Mouse (Mus musculus): ENCODE measurements around the gene Ubr4. TPM values are rescaled to one million over a fixed set of nuclear protein-coding genes. Genes with fewer than 3 reads are reported as not detected.

Ubr4 gene
- polyA plus RNA-seq, 1 experiment from 2014 or later = 59.4 TPM

DNA sequence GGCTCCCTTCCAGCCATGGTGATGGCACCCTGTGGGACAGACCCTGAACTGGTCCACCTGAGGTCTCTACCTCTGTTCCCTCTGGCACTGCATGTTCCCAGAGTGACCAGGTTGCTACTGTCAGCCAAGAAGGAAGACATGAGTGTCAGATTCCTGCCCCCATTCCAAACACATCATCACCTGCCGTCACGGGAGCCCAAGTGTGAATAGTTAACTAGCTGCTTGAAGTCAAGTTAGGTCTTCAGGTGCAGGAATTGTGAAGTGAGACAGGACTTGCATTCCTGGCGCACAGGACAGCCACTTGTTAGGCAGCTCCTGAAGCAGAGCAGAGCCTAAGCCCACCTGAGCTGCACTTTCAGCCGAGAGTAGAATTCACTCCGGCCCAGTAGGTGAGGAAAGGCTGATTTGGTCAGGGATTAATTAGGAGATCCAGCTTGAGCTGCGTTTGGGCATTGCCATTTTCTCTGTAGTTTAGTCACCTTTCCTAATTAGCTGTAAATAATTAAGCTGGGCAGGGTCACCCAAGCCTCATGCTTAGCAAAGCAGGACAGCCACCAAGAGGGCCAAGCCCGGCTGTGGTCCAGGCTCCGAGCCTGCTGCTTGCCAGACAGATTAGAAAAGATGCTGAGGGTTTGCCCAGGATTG lies 131.2 kb downstream of the Ubr4 start:
- Histone ChIP-seq H3K4me2 (ENCODE audit: low read depth, low read length) (no peak overlapping the region), H3K9me3 (ENCODE audit: control insufficient read depth, low read length) (no peaks in the 10 kb centered on the region), H3K4me1 (replicated peaks; ENCODE audit: control insufficient read depth, insufficient read depth, low read length) (no peaks in the 10 kb centered on the region), H3K27ac (ENCODE audit: low read length) (no peak overlapping the region), H3K9ac (ENCODE audit: low read length) (no peak overlapping the region), H3K4me3 (ENCODE audit: low read length) (no peak overlapping the region), H3K36me3 (ENCODE audit: control insufficient read depth, insufficient read depth, low read length) (peaks cover 72% of the 10 kb centered on the region), H3K27me3 (ENCODE audit: control insufficient read depth, insufficient read depth, low read depth, low read length) (no peaks in the 10 kb centered on the region)
- ATAC-seq (ENCODE audit: low read depth) = no peak
- WGBS = 80% methylated on average over 8 of the region's 8 CpGs

DNA sequence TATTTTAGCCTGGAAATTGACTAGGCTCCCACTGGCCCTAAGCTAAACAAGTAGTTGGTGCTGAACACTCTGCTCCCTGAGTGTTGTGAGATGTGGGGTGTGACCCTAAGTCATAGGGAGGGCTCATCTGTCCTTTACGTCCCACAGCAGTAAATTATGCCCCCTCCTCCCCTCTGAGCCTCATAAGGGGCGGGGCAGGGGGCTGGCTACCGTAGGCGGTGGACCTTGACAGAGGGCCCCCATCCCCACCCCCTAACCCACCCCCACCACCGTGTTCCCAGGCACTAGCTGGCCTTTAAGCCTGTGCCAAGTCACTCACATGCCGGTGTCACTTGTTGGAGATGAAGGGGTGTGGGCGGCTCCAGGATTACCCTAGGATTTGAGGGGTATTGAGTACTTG lies 132.1 kb downstream of the Ubr4 start:
- WGBS = 77% methylated on average over 7 of the region's 7 CpGs
- no peak overlapping the region for H3K27ac ChIP-seq (ENCODE audit: low read length)

DNA sequence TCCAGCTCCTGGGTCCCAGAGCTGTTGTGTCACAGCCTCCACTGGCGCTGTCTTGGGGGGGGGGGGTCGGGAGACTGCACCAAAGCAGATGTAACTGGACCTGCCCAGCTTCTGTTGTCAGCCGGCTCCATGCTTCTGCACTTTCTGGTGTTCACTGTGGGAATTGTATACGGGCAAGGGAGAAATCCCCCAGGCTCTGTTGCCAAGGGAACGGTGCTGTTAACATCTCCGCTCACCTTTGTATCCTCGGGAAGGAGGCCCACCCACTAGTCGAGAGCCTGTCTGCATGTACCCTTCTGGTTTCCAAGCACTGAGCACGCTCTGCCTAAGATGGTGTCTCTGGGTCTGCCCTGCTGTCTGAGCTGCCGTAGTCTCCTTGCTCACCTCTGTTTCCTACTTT lies 134.7 kb downstream of the Ubr4 start:
- Histone ChIP-seq H3K27me3 (ENCODE audit: control insufficient read depth, insufficient read depth, low read depth, low read length) (no peaks in the 10 kb centered on the region), H3K4me1 (replicated peaks; ENCODE audit: control insufficient read depth, insufficient read depth, low read length) (no peaks in the 10 kb centered on the region), H3K4me3 (ENCODE audit: low read length) (no peak overlapping the region), H3K4me2 (ENCODE audit: low read depth, low read length) (no peak overlapping the region), H3K9ac (ENCODE audit: low read length) (no peak overlapping the region), H3K27ac (ENCODE audit: low read length) (no peak overlapping the region), H3K36me3 (ENCODE audit: control insufficient read depth, insufficient read depth, low read length) (peaks cover 58% of the 10 kb centered on the region), H3K9me3 (ENCODE audit: control insufficient read depth, low read length) (no peaks in the 10 kb centered on the region)
- ATAC-seq (ENCODE audit: low read depth) = no peak
- WGBS = 57% methylated on average over 10 of the region's 10 CpGs

More for the DNA sequence above, 132.1 kb downstream of the Ubr4 start:
- ATAC-seq (ENCODE audit: low read depth) = no peak
- no peak overlapping the region for H3K9ac ChIP-seq (ENCODE audit: low read length)
- H3K9me3 ChIP-seq (ENCODE audit: control insufficient read depth, low read length) = no peaks in the 10 kb centered on the region
- no peak overlapping the region for H3K4me3 ChIP-seq (ENCODE audit: low read length)
- peaks cover 65% of the 10 kb centered on the region for H3K36me3 ChIP-seq (ENCODE audit: control insufficient read depth, insufficient read depth, low read length)
- no peaks in the 10 kb centered on the region for H3K4me1 ChIP-seq (replicated peaks; ENCODE audit: control insufficient read depth, insufficient read depth, low read length)
- no peak overlapping the region for H3K4me2 ChIP-seq (ENCODE audit: low read depth, low read length)
- H3K27me3 ChIP-seq (ENCODE audit: control insufficient read depth, insufficient read depth, low read depth, low read length) = no peaks in the 10 kb centered on the region

DNA sequence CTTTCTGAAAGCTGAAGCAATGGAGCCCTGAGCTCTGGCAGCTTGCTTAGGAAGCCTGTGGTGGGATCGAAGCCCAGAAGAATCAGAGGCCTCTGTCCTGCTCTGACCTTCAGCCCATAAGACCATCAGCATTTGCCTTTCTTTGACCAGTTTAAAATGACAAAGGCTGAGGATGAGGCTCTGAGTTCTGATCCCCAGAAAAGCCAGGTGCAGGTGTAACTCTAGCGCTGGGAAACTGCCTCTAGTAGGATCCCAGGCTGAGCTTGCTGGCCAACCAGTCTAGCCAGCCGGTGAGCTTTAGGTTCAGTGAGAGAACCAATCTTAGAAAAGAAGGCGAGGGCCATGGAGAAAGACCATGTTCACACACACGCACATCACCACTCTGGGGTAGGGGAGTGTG lies 135.9 kb downstream of the Ubr4 start:
- H3K9ac ChIP-seq (ENCODE audit: low read length) = no peak overlapping the region
- H3K27ac ChIP-seq (ENCODE audit: low read length) = no peak overlapping the region
- H3K4me2 ChIP-seq (ENCODE audit: low read depth, low read length) = no peak overlapping the region
- ATAC-seq (ENCODE audit: low read depth) = no peak
- WGBS = 92% methylated on average over 5 of the region's 5 CpGs
- H3K36me3 ChIP-seq (ENCODE audit: control insufficient read depth, insufficient read depth, low read length) = peaks cover 47% of the 10 kb centered on the region
- H3K27me3 ChIP-seq (ENCODE audit: control insufficient read depth, insufficient read depth, low read depth, low read length) = no peaks in the 10 kb centered on the region
- H3K4me1 ChIP-seq (replicated peaks; ENCODE audit: control insufficient read depth, insufficient read depth, low read length) = no peaks in the 10 kb centered on the region
- no peak overlapping the region for H3K4me3 ChIP-seq (ENCODE audit: low read length)
- no peaks in the 10 kb centered on the region for H3K9me3 ChIP-seq (ENCODE audit: control insufficient read depth, low read length)

DNA sequence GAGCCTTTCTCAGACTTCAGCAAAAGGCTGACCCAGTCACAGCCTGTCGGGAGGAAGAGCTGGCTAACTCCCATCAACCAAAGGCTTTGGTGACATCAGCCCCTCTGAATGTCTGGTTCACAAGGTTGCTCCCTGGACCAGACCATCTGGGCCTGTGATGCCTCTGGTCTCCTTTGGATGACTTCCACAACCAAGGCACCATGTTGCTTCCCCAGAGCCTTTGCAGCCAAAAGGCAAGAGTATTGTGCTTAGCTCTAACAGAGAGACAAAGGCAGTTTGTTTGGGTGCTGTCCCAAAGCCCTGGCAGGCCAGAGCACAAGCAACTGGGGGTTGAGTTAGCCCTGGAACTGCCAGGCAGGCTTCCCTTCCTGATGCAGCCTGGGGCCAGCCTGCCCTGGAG lies 137.5 kb downstream of the Ubr4 start:
- Histone ChIP-seq H3K9me3 (ENCODE audit: control insufficient read depth, low read length) (no peaks in the 10 kb centered on the region), H3K4me1 (replicated peaks; ENCODE audit: control insufficient read depth, insufficient read depth, low read length) (no peaks in the 10 kb centered on the region), H3K36me3 (ENCODE audit: control insufficient read depth, insufficient read depth, low read length) (peaks cover 33% of the 10 kb centered on the region), H3K27ac (ENCODE audit: low read length) (no peak overlapping the region), H3K4me2 (ENCODE audit: low read depth, low read length) (no peak overlapping the region), H3K27me3 (ENCODE audit: control insufficient read depth, insufficient read depth, low read depth, low read length) (no peaks in the 10 kb centered on the region), H3K4me3 (ENCODE audit: low read length) (no peak overlapping the region), H3K9ac (ENCODE audit: low read length) (no peak overlapping the region)
- ATAC-seq (ENCODE audit: low read depth) = no peak
- 71% methylated on average over 1 of the region's 1 CpGs for WGBS

DNA sequence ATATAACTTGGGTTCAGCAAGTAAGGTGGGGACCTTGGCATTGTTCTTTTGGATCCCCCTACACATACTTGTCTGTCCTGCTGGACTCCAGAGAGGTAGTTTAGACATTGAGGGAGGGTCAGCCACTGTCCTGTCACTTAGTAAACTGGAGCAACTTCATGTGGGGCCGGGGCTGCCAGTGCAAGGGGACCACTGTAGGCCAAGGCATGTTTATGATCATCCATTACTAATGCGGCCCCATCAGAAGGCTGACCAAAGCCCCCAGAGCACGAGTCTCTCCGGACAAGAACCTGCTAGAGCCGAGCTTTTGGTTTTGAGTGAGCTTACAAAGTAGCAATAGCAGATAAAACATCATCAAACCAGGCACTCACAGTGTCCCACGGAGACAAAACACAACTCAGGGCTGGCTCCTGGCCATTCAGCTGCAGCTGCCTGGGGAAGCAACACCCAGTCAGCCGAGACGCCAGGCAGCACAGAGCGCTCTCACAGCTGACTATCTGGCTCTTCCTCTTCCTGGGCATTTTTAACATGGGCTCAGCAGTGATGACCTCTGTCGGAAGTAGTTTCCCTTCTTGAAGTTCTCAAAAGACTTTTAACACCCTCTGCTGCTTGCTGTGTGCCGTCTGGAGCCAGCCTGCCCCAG lies 138.1 kb downstream of the Ubr4 start:
- no peak for ATAC-seq (ENCODE audit: low read depth)
- H3K4me1 ChIP-seq (replicated peaks; ENCODE audit: control insufficient read depth, insufficient read depth, low read length) = no peaks in the 10 kb centered on the region
- no peak overlapping the region for H3K4me3 ChIP-seq (ENCODE audit: low read length)
- no peak overlapping the region for H3K27ac ChIP-seq (ENCODE audit: low read length)
- no peak overlapping the region for H3K4me2 ChIP-seq (ENCODE audit: low read depth, low read length)
- H3K36me3 ChIP-seq (ENCODE audit: control insufficient read depth, insufficient read depth, low read length) = peaks cover 28% of the 10 kb centered on the region
- H3K27me3 ChIP-seq (ENCODE audit: control insufficient read depth, insufficient read depth, low read depth, low read length) = no peaks in the 10 kb centered on the region
- no peak overlapping the region for H3K9ac ChIP-seq (ENCODE audit: low read length)
- WGBS = 68% methylated on average over 11 of the region's 11 CpGs
- no peaks in the 10 kb centered on the region for H3K9me3 ChIP-seq (ENCODE audit: control insufficient read depth, low read length)

DNA sequence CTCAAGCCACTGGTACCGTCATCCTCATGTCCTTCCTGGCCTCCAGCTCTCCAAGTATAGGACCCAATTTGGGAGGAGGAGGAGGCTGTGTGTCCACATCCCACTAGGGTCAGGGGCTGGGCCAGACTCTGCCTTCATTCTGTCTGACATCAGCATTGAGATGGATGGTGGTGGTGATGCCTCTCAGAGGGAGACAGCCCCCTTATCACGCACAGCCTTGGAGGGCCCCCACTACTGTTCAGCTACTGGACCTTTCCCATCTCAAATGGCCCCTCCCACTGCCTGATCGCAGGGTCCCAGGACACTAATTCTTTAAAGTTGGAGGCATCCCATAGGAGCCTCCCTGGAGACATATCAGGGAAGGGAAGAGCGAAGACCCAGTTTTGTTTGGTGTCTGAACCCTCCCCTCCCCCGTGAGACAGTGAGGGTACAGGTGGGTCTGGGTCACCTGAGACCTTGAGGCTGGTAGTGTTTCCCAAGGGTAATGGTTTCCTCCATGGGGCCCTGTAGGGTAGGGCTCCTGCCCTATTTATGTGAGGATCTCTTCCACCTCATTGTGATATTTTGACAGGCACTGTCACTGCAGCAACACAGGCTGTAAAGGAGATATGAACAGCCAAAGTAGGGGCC lies 139.2 kb downstream of the Ubr4 start:
- peaks cover 20% of the 10 kb centered on the region for H3K36me3 ChIP-seq (ENCODE audit: control insufficient read depth, insufficient read depth, low read length)
- H3K9me3 ChIP-seq (ENCODE audit: control insufficient read depth, low read length) = no peaks in the 10 kb centered on the region

DNA sequence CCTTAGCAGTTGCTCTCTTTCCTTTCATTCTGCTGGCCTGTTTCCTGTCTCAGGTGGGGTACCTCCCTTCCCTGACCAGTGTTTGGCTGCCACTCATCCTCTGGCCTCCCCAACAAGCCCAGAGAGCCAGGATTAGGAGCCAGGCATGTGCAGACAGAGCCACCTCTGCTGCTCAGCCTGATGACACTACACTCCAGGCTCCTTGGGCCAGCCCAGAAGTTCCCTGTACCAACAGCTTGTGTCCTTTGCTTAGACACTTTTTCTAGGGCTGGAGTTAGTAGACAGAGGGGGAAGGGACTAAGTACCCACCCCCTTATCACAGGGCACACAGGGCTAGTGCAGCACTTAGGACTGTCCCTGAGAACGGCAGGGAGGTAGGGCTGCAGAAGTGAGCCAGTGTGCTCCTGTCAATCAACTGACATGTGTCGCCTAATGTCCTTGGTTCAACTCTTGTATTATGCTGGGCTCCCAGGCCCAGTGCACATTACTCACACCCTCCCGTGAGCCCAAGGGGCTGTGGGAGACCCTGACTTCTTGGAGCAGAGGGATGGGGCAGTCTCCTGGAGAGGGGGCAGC lies 139.9 kb downstream of the Ubr4 start:
- H3K9me3 ChIP-seq (ENCODE audit: control insufficient read depth, low read length) = no peaks in the 10 kb centered on the region

More for the DNA sequence above, 139.2 kb downstream of the Ubr4 start:
- H3K4me3 ChIP-seq (ENCODE audit: low read length) = no peak overlapping the region
- no peaks in the 10 kb centered on the region for H3K27me3 ChIP-seq (ENCODE audit: control insufficient read depth, insufficient read depth, low read depth, low read length)
- H3K9ac ChIP-seq (ENCODE audit: low read length) = no peak overlapping the region
- WGBS = 74% methylated on average over 5 of the region's 5 CpGs
- no peak for ATAC-seq (ENCODE audit: low read depth)
- H3K4me1 ChIP-seq (replicated peaks; ENCODE audit: control insufficient read depth, insufficient read depth, low read length) = no peaks in the 10 kb centered on the region
- H3K4me2 ChIP-seq (ENCODE audit: low read depth, low read length) = no peak overlapping the region
- H3K27ac ChIP-seq (ENCODE audit: low read length) = no peak overlapping the region

DNA sequence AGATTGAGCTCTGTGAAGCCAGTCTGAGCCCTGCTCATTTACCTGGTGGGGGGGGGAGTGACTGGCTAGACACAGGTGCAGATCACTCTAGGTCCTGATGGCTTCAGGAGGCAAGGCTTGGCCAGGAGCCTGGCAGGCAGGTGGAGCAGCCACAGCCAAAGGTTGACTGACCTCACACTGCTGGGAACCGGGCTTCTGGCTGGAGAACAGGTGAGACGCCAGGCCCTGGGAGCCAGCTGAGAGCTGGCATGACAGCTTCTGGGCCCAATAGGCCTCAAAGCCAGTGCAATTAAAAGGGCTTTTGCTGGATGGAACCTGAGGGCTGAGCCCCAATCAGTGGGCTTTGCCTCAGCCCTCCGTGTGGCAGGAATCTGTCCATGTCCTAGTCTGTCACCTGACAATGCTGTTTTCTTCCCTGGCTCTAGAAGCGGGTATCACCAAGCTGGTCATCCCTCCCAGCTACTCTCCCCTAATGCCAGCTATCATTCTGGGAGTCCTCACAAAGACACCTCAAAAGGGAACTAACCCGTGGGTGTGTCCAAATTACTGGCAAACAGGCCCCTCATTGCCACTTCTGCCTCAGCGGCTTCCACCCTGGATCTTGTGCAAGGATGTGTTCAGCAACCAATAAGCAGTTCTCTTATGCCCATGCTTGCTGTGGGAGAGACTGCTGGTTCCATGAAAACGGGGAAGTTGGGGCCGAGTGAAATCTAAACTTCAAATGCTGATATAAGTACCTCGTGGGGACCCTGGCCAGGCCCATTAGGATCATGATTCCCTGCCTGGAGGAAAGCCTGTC lies 141.0 kb downstream of the Ubr4 start:
- no peak for ATAC-seq (ENCODE audit: low read depth)
- Histone ChIP-seq H3K4me1 (replicated peaks; ENCODE audit: control insufficient read depth, insufficient read depth, low read length) (no peaks in the 10 kb centered on the region), H3K9ac (ENCODE audit: low read length) (no peak overlapping the region), H3K27ac (ENCODE audit: low read length) (no peak overlapping the region), H3K4me3 (ENCODE audit: low read length) (no peak overlapping the region), H3K9me3 (ENCODE audit: control insufficient read depth, low read length) (no peaks in the 10 kb centered on the region), H3K27me3 (ENCODE audit: control insufficient read depth, insufficient read depth, low read depth, low read length) (no peaks in the 10 kb centered on the region), H3K36me3 (ENCODE audit: control insufficient read depth, insufficient read depth, low read length) (peaks cover 16% of the 10 kb centered on the region), H3K4me2 (ENCODE audit: low read depth, low read length) (no peak overlapping the region)
- WGBS = 60% methylated on average over 9 of the region's 9 CpGs

More for the DNA sequence above, 139.9 kb downstream of the Ubr4 start:
- Histone ChIP-seq H3K36me3 (ENCODE audit: control insufficient read depth, insufficient read depth, low read length) (peaks cover 18% of the 10 kb centered on the region), H3K27ac (ENCODE audit: low read length) (no peak overlapping the region), H3K27me3 (ENCODE audit: control insufficient read depth, insufficient read depth, low read depth, low read length) (no peaks in the 10 kb centered on the region), H3K4me3 (ENCODE audit: low read length) (no peak overlapping the region), H3K9ac (ENCODE audit: low read length) (no peak overlapping the region), H3K4me1 (replicated peaks; ENCODE audit: control insufficient read depth, insufficient read depth, low read length) (no peaks in the 10 kb centered on the region), H3K4me2 (ENCODE audit: low read depth, low read length) (no peak overlapping the region)
- ATAC-seq (ENCODE audit: low read depth) = no peak
- 50% methylated on average over 3 of the region's 3 CpGs for WGBS

Measured in lung, embryonic 16.5 days (tissue).